Mouse (Mus musculus) stomach, embryonic 16.5 days (tissue): Measurements from ENCODE around the gene Cacna1c. TPM values are rescaled to one million over a fixed set of nuclear protein-coding genes. Genes with fewer than 3 reads are reported as not detected.
A peak's percentile ranks its signal among the peaks of the same experiment; 100 is the strongest.

Experiments
- ATAC-seq: fragments of 200-750 bp; cut with Nextera tagmentation; 2 replicates; pipeline ENCODE4 v1.8.0; 2017; ENCODE audit warnings: moderate number of reproducible peaks, moderate TSS enrichment; ENCODE audit not compliant: insufficient read depth, low FRiP score
- H3K27ac ChIP-seq: fragments of 300-500 bp; sonication (generic); 2 replicates; pipeline ENCODE4 v1.5.1; 2014; ENCODE audit warnings: low read length
- H3K27me3 ChIP-seq: fragments of 300-500 bp; sonication (generic); 2 replicates; pipeline ENCODE4 v1.6.1; 2014; ENCODE audit warnings: low read length, control low read depth, mixed read lengths; ENCODE audit not compliant: control insufficient read depth, insufficient read depth
- H3K36me3 ChIP-seq: fragments of 300-500 bp; sonication (generic); 2 replicates; pipeline ENCODE4 v1.6.1; 2014; ENCODE audit warnings: low read length; ENCODE audit not compliant: control insufficient read depth, insufficient read depth
- H3K4me1 ChIP-seq: fragments of 300-500 bp; sonication (generic); 2 replicates; pipeline ENCODE4 v1.6.1; 2014; ENCODE audit warnings: low read length, control low read depth, mixed read lengths; ENCODE audit not compliant: control insufficient read depth, insufficient read depth
- H3K4me2 ChIP-seq: fragments of 300-500 bp; sonication (generic); 2 replicates; pipeline ENCODE4 v1.6.1; 2014; ENCODE audit warnings: low read depth, low read length, mixed read lengths
- H3K4me3 ChIP-seq: fragments of 300-500 bp; sonication (generic); replicated peaks from 2 replicates; pipeline ENCODE4 v1.5.1; 2014; ENCODE audit warnings: mild to moderate bottlenecking, low read length
- H3K9ac ChIP-seq: fragments of 300-500 bp; sonication (generic); 2 replicates; pipeline ENCODE4 v1.6.1; 2014; ENCODE audit warnings: low read length
- H3K9me3 ChIP-seq: fragments of 300-500 bp; sonication (generic); replicated peaks from 2 replicates; pipeline ENCODE4 v1.6.1; 2016; ENCODE audit warnings: low read length, control low read depth; ENCODE audit not compliant: control insufficient read depth
- WGBS: fragments of 180-500 bp; shearing (Covaris S2); extraction: QIAGEN DNeasy Blood & Tissue Kit; methylation state at CpG from one replicate; pipeline ENCODE4 v1.1.7; 2014; 5-methylcytosine and 5-hydroxymethylcytosine counted together
- polyA plus RNA-seq: library from polyadenylated mRNA; unstranded; fragments of >200 nt; fragmentation: Nextera tagmentation; extraction: Ambion mirVana; gene quantifications from 2 replicates; pipeline ENCODE4 v1.2.1, GENCODE M21; 2015

Gene Cacna1c
- polyA plus RNA-seq, 1 experiment from 2014 or later, result 4.3 TPM

DNA sequence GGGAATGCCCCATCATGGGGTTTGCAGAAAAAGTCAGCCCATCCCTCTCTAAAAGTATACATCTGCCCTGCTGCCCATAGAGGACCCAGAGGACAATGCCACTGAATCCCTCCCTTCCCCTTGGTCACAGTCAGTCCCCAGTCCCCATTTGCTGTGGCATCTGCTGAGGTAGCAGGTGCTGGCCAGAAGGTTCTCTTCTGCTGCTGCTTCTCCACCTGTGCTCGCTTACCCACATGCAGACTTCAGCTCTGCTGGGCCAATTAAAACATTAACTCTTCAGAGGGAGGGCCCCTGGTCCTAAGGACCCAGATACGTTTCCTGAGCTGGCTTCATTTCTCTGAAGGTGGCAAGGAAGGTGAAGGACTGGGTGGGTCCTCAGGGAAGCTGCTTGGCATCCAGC, 272.3 kb downstream of the Cacna1c start:
- WGBS, result 81% methylated on average over 2 of the region's 2 CpGs
- Histone ChIP-seq H3K27ac (no peak overlapping the region), H3K9ac (no peak overlapping the region), H3K9me3 (no peaks in the 10 kb centered on the region), H3K4me2 (no peak overlapping the region), H3K4me3 (no peak overlapping the region), H3K4me1 (no peaks in the 10 kb centered on the region), H3K27me3 (no peaks in the 10 kb centered on the region), H3K36me3 (no peaks in the 10 kb centered on the region)
- no peak for ATAC-seq

DNA sequence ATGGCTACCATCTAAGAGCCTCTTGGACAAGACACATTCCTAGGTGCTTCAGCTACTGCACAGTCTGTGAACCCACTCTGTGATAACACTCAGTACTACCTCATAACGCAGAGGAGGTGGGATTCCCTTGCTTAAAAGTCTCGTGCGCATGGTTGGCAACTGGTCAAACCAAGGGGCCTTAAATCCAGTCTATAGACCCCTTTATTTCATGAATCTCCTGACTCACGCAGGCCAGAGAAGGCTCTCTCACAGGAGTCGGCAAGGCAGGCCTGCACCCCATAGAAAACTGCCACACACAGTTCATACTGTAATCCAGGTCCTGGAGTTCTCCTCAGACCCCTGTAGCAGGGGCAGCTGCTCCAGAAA, 273.0 kb downstream of the Cacna1c start:
- Histone ChIP-seq H3K9ac (no peak overlapping the region), H3K36me3 (no peaks in the 10 kb centered on the region), H3K4me2 (no peak overlapping the region), H3K27me3 (no peaks in the 10 kb centered on the region), H3K4me3 (no peak overlapping the region), H3K27ac (no peak overlapping the region), H3K9me3 (no peaks in the 10 kb centered on the region), H3K4me1 (no peaks in the 10 kb centered on the region)
- 69% methylated on average over 5 of the region's 5 CpGs for WGBS
- ATAC-seq, result no peak

DNA sequence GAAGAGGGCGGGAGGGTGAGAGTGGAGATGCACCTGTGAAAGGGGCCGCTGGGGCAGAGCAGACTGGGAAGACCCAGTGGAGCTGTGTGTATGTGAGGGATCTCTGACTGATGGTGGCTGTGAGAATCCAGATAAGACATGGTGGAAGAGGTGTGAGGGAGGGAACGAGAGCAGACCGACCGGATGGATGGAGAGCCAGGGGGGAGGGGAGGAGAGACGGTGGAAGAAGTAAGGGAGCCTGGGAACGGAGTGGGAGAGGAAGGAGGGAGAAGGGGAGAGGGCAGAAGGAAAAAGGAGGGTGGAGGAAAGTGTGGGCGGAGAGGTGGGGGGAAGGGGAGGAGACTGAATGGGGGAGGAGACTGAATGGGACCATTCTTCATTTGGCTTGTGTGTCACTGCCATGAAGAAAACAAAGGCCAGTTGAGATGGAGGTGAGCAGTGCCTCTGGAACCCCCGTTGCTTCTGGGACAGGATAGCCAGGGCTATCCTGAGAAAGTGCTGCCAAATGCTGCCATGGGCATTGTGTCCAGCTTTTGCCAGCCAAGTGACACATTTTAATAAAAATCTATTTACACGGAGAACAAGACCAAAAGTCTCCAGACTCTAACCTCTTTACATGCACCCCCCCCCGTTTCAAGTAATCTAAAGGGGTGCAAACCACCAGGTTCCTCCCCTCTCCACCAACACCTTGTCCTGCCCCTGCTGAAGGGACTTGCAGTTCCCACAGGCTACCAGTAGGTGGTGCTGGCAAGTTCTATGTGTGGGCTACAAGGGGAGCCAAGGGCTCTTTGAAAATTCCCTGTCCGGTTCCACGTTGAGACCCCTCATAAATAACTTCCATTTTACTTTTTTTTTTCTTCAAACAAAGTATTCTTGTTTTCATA, 273.6 kb downstream of the Cacna1c start:
- WGBS, result 21% methylated on average over 13 of the region's 13 CpGs
- Histone ChIP-seq H3K4me3 (no peak overlapping the region), H3K36me3 (no peaks in the 10 kb centered on the region), H3K4me2 (no peak overlapping the region), H3K9ac (no peak overlapping the region), H3K27ac (no peak overlapping the region), H3K4me1 (no peaks in the 10 kb centered on the region), H3K9me3 (no peaks in the 10 kb centered on the region), H3K27me3 (no peaks in the 10 kb centered on the region)
- ATAC-seq, result peak; percentile 48; the same call in 1 of the 2 replicates

DNA sequence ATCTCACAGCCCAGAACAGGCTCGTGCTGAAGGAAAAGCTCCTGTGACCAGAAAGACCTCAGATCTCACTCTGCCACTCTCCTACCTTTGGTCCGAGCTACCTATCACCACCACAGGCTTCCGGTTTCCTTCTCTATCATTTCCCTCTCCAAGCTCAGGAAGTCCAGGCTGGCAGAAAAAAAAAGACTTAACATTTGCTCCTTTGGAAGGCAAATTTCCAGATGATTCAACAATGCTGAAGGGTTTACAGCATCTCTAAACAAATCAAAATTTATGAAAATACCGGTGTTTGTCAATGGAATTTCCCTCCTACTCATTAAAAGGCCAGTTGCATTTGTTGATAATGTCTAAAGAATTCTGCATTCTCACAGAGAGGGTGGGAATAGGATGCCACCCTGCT, 288.0 kb downstream of the Cacna1c start:
- Histone ChIP-seq H3K4me1 (no peaks in the 10 kb centered on the region), H3K36me3 (no peaks in the 10 kb centered on the region), H3K4me3 (no peak overlapping the region), H3K27me3 (no peaks in the 10 kb centered on the region), H3K9me3 (no peaks in the 10 kb centered on the region), H3K27ac (no peak overlapping the region), H3K4me2 (no peak overlapping the region), H3K9ac (no peak overlapping the region)
- no peak for ATAC-seq
- 71% methylated on average over 4 of the region's 4 CpGs for WGBS

DNA sequence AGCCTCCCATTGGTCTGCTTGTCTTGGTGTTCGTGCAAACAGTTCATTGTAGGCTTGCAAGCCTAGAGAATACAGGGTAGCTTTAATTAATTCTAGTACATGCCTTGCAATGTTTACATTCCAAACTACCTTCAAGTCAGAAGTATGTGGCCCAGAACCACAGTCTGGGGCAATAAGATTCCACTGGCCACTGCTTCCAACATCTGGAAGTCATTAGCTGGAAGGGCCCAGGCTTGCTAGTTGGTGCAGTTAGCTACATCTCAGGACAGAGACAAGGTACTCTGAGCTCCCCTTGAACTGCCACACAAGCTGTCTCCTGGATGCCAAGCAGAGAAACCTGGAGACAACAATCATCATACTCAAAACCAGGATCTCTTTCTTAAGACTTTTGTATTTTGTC, 288.5 kb downstream of the Cacna1c start:
- Histone ChIP-seq H3K9me3 (no peaks in the 10 kb centered on the region), H3K27ac (no peak overlapping the region), H3K9ac (no peak overlapping the region), H3K4me1 (no peaks in the 10 kb centered on the region), H3K4me3 (no peak overlapping the region), H3K36me3 (no peaks in the 10 kb centered on the region), H3K4me2 (no peak overlapping the region), H3K27me3 (no peaks in the 10 kb centered on the region)
- no peak for ATAC-seq
- WGBS, result 45% methylated on average over 1 of the region's 1 CpGs

DNA sequence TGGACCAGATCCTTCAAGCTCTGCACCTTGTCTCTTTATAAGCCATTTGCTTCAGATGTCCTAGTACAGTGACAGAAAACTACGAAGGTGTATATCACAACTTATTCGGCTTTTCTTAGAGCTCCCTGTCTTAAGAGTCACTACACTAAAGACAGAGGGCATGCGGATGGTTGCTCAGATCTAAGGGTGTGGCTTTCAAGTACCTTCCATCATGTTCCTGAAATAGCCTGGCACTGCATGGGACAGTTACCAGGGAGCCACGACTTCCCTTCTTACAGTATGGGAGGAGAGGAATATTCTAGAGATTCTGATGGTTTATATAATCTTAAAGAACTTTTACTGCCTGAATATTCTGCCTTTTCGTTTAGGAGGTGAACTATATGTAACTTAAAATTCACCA, 289.3 kb downstream of the Cacna1c start:
- Histone ChIP-seq H3K27me3 (no peaks in the 10 kb centered on the region), H3K9me3 (no peaks in the 10 kb centered on the region), H3K4me1 (no peaks in the 10 kb centered on the region), H3K27ac (no peak overlapping the region), H3K9ac (no peak overlapping the region), H3K36me3 (no peaks in the 10 kb centered on the region), H3K4me3 (no peak overlapping the region), H3K4me2 (no peak overlapping the region)
- WGBS, result 84% methylated on average over 5 of the region's 5 CpGs
- ATAC-seq, result no peak

DNA sequence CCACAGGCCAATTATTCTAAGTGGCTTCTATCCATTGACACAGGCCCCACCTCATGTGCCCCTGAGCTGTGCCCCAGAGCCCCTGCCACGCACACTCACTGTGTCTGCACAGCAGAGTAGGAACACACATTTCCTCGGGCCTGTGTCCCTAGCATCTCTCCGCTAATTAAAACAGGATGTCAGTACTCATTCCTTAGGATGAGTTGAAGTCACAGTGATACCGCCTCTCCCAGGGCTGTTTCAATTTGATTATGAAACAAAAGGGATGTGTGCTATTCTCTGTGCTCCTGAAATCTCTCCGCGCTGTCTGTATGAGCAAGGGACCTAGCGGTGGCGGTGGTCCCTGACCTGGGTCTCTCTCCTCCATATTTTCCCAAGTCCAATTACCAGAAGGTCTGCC, 296.5 kb downstream of the Cacna1c start:
- H3K9ac ChIP-seq, result no peak overlapping the region
- no peaks in the 10 kb centered on the region for H3K9me3 ChIP-seq
- no peak overlapping the region for H3K4me2 ChIP-seq
- H3K27me3 ChIP-seq, result no peaks in the 10 kb centered on the region
- H3K4me1 ChIP-seq, result no peaks in the 10 kb centered on the region
- no peaks in the 10 kb centered on the region for H3K36me3 ChIP-seq
- H3K27ac ChIP-seq, result no peak overlapping the region
- H3K4me3 ChIP-seq, result no peak overlapping the region
- WGBS, result 81% methylated on average over 8 of the region's 8 CpGs
- ATAC-seq, result no peak

DNA sequence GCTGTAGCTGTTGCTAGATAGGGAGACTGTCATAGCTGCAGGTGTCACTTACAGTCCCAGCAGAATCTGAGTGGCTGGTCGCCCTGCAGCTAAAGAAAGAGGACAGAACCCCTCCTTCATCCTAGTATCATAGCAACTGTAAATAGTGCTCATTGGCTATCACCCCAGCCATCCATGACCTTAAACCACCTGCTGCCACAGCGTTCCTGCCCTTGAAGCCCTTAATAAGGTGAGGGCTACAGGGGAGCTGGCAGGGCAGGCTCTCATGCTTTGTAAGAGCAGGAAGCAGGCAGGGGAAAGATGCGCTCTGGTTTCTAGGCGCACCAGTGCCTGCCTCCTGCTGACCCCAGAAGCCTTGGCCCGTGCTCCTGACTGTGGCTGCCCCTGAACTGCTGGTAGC, 299.1 kb downstream of the Cacna1c start:
- Histone ChIP-seq H3K4me3 (no peak overlapping the region), H3K27ac (no peak overlapping the region), H3K4me1 (no peaks in the 10 kb centered on the region), H3K9me3 (no peaks in the 10 kb centered on the region), H3K4me2 (no peak overlapping the region), H3K9ac (no peak overlapping the region), H3K27me3 (no peaks in the 10 kb centered on the region), H3K36me3 (no peaks in the 10 kb centered on the region)
- no peak for ATAC-seq
- WGBS, result 51% methylated on average over 5 of the region's 5 CpGs

DNA sequence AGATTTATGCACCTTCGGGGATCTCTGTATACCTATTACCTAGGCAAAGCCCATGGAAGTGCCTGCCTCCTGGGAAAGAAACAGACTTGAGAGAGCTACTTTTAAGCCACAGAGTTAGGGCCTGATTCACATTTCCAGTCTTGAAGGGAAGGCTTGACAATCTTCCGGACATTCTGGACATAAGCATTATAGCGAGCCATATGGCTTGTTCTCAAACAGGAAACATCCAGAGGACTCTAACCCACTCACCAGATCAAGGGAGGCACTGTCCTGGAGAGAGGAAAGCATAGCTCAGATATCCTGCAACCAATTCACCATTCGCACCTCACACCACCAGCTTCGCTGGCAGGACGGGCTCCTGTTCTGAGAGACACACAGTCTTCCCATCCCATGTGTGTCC, 302.2 kb downstream of the Cacna1c start:
- Histone ChIP-seq H3K4me2 (no peak overlapping the region), H3K9ac (no peak overlapping the region), H3K9me3 (no peaks in the 10 kb centered on the region), H3K27ac (no peak overlapping the region), H3K4me1 (no peaks in the 10 kb centered on the region), H3K4me3 (no peak overlapping the region), H3K36me3 (no peaks in the 10 kb centered on the region), H3K27me3 (no peaks in the 10 kb centered on the region)
- 88% methylated on average over 6 of the region's 6 CpGs for WGBS
- ATAC-seq, result no peak
